Mouse (Mus musculus): ENCODE data around the gene Slc38a8.

Gene Slc38a8

GRCm38 (mm10) chr8:119501598-119501997 lies at the start of gene Slc38a8:
Slc38a8 (minus strand) TSS chr8:119501698.
- no peak for DNase-seq

DNA sequence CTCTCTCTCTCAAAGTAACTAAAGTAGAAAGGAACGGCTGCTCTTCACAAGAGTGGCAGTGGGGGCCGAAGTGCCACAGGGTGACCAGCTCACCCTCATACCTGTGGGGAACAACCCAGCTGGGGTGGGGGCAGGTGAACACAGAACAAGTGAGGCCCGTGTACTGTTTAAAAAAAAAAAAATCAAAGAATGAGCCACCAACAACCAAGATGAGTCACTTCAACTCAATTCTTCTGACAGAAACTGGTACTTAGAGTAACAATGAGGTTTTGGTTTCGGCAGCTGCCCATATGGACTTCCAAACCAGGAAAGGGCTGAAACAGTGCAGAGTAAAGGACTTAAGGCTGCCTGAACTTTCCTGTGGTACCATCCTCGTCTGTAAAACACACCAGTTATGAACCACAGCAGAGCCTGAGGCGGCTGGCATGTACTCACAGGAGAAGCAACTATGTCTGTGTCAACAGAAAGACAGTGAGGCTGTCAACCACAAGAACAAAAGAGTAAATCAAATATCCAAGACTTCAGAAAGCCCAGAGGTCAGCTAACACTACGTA lies 47.1 kb upstream of the Slc38a8 start:
- no peak for DNase-seq

- DNase-seq: peak; percentile 27 to 36
Observed at GRCm38 (mm10) chr8:119547019-119547691, 45.7 kb upstream of the Slc38a8 start.

- DNase-seq: no peak
Observed at GRCm38 (mm10) chr8:119545791-119546190, 44.3 kb upstream of the Slc38a8 start.

DNA sequence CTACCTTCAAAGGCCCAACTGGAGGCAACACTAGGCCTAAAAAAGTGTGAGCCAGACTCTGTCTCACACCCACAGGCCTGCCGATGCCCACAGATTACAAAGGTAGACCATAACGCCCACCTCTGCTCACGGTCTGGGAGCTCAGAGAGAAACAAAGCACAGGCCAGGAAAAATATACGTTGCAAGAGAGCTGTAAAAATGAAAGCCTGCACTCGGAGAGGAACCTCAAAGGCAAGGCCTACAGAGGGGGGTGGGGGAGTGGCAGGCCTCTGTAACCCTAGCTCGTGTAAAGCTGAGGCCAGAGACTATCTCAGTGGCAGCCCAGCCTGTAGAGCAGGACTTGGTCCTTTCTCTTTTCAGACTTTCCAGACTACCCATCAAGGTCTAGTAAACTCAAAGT lies 43.7 kb upstream of the Slc38a8 start:
- DNase-seq: no peak

DNA sequence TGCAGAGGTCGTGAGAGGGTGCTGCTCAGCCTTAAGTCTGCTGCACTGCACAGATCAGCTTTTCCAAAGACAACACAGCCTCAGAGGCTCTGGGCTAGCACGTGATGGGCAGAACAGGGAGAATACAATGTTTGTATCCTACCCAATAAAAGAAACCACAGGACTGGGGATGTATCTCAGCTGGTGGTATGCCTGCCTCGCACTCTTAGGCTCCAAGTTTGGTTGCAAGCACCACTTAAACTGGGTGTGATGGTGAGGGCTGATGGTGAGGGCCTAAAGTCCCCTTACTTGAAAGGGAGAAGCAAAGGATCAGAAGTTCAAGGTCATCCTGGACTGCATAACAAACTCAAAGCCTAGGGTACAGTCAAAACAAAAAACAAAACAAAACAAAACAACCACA lies 43.1 kb upstream of the Slc38a8 start:
- no peak for DNase-seq

DNA sequence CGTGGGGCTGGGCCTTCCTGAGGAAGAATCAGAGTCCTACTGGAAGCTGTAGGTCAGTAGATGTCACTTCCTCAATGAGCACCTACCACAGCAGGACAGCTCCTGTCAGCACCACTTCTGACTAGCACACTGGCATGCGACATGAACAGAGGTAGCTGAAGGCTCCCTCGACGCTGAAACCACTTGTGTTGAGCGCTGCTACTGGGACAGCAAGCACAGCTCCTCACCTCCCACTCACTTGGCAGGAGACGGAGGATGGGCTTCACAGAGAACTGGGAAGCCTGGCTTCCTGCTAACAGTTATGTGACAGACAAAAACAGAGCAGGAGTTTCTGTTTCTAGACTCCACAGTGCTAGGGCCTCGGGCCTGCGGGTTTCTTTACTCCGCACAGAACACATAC lies 30.5 kb upstream of the Slc38a8 start:
- DNase-seq: no peak

- DNase-seq: no peak
Observed at GRCm38 (mm10) chr8:119531397-119531796, 29.9 kb upstream of the Slc38a8 start.

GRCm38 (mm10) chr8:119530937-119531336 lies 29.4 kb upstream of the Slc38a8 start:
- no peak for DNase-seq

- DNase-seq: no peak
Observed at GRCm38 (mm10) chr8:119528762-119529161, 27.3 kb upstream of the Slc38a8 start.

DNA sequence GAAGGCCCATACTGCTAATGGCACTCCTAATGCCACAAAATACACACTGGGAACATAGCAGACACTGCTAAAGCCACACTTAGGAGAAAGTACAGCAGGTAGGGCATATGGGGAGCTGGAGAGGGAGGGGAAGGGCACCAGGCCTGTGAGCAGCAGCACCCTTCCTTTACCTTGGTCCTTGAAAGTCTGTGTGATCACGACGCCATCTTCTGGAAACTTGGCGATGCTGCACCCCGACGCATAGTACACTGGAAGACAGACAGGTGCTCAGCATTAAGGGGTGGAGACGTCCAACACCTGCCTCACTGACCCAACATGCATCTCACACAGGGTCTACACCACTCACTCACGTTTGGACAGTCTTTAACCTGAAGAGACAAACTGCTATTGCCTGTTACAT lies 18.6 kb upstream of the Slc38a8 start:
- no peak for DNase-seq

- DNase-seq: no peak
Observed at GRCm38 (mm10) chr8:119516674-119517073, 15.2 kb upstream of the Slc38a8 start.

GRCm38 (mm10) chr8:119515767-119516166 lies 14.3 kb upstream of the Slc38a8 start:
- DNase-seq: peak; percentile 33 to 50

DNA sequence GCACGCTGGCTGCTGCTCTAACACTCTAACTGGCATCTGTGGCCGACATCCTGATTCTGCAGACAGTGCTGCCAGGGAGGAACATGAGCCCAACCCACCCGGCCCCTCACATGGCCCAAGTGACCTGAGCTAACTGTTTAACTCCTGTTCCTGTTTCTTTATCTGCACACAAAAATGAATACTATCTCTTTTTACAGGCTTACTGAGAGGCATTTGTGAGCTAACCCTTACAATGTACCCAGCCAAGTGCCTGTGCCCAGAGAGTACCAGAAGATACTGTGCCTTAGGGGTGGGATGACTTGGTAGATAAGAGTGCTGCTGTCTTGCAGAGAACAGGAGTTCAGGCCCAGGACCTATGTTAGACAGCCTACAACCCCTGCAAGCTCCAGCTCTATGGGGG lies 13.4 kb upstream of the Slc38a8 start:
- DNase-seq: no peak

DNA sequence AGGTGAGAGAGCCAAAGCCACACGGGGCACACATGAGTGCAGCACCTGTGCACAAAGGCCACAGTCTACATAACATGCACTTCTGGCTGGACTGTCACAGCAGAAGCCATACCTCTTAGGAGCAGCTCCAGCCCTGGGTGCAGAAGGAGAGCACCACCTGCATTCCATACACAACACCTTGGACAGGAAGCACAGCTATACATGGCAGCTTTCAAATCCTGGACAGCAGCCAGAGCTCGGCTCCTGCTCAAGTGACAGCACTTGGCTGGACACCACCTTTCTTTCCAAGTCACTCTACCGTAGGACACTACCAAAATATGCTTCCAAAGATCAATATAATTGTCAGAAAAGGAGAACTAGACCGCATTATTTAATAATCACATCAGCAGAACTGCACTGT lies 11.9 kb upstream of the Slc38a8 start:
- peak in 1 of 2 experiments; percentile 26 for DNase-seq

DNA sequence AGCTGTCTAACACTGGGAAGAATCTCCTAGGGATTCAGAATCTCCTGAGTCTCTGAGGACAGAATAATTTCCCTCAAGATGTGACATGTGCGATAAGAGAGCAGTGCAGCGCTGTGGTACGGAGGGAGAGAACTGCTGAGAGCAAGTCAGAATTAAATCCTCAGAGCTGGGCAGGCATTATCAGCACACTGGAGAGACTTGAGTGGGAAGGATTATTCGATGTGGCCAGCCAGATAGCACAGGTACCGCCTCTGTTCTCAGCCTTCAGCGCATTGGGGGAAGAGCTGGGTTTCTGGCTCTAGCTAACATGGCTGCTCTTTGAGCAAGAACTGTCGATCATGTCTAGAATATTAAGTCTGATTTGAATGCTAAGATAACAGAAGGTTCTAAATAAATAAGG lies 10.2 kb upstream of the Slc38a8 start:
- no peak for DNase-seq

DNA sequence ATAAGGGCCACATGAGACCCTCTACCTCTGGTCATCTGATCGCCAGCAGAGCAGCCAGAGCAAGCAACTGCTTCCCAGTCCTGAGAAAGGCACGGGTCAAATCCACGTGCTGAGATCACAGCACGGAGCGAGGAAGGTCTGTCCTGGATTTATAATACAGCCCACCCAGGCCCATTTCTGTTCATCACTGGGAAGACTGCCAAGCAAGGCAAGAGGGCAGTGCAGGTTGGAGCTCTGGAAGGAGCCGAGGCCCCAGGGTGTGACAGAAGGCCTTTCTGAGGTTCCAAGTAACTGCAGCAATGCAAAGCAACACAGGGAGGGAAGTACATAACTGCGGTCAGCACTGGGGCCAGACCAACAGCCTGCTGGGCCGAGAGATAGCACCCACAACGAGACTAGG lies 9.0 kb upstream of the Slc38a8 start:
- DNase-seq: no peak

DNA sequence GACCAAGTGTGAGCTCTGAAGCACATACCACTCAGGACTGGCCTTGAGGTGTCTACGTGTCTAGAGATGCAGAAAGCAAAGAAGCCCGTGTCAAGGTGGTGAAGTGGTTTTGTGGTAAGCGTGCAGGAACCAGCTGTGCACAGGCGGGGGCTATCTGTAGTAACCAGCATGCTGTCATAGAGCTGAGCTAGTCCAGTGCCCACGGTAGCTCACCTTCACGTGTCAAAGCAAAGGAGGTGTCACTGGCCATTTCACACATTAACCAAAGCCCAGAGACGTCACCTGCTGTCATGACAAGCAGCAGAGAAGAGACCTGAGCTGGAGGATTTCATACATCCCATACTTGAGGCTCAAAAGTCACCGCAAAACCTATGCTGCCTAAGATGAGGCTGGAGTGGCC lies 4.6 kb upstream of the Slc38a8 start:
- no peak for DNase-seq

DNA sequence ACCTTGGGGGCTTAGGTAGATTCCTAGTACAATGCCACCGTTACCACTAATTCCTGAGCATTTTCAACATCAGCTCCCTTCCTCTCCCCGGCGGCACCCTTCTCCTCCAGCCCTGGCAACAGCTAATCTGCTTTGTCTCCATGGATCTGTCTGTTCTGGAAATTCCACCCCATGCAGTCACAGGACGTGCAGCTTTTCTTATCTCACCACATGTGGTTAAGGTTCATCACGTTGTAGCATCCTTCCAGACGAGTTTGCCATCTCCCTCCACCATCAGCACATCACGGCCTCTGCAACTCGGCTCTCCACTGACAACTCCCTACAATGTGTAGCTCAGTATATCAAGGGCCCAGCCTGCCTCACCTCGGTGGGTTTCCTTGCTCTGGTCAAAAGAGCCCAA lies 4.0 kb upstream of the Slc38a8 start:
- DNase-seq: no peak

DNA sequence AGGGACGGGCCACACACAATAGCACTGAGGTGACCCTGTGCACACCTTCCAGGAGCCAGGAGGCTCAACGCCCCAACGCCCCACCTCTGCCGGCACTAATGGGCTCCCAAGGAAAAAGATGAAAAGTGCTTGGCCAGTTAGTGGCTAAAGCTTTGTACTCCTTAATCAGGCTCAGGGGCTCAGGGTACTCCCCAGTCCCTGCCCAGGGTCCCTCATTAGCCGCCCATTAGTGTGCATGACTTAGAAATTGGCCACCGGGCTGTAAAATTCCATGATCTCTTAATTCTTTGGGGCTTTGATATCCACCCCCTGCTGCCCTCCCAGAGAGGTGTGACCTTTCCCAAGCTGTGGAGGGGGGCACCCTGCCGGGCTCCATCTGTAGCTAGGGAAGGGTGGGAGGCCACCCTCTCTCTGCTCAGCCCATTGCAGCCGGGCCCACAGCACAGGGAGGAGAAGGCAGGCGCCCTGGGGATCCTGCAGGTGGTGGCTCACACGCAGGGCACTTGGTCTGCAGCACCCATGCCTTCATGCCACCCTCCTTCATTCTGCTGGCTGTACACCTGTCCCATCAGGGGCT lies 1.8 kb upstream of the Slc38a8 start:
- DNase-seq: no peak

DNA sequence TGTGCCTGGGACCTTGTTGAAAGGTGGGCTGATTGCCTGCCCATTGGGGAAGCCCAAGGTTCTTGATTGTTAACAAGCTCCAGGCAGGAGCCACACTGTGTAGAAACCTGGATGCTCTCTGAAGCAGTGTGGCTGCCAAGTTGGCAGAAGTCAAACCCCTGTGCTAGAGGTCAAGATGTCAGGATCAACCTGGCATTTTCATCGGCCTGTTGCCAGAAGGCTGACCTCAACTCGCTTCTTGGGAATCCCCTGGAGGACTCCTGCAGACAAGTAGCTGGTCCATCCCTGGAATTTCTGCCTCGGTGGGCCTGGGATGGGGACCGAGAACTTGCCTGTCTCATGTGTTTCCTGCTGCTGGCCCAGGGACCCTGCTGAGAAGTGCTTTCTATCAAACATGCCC lies 613 bp upstream of the Slc38a8 start:
- DNase-seq: no peak

GRCm38 (mm10) chr8:119499836-119500235 lies 1.7 kb downstream of the Slc38a8 start:
- no peak for DNase-seq

DNA sequence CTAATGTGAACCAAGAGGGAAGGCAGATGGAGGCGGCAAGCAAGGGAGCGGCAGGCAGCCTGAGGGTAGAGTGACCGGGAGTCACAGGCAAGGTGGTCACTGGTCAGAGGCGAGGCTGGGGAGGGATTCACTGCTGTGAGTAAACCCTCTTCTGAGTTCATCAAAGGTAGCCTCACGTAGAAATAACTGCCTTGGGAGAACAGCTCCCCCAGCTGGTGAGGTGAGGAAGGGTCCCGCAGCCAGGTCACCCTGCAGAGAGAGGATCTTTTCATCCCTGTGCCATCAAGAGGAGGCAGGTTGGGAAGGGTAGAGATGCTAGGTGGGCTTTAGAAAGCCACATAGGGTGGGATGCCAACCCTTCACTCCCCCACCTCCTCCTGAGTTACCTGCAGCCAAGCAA lies 4.7 kb downstream of the Slc38a8 start:
- peak; percentile 39 to 46 for DNase-seq

GRCm38 (mm10) chr8:119487093-119487492 lies 14.4 kb downstream of the Slc38a8 start:
- DNase-seq: no peak
